Mouse (Mus musculus) testis, adult 2 months (tissue): ENCODE measurements around the gene BC025920.

Experiments used
- CTCF ChIP-seq: fragments of 200-500 bp; IDR thresholded peaks from 2 replicates; pipeline ENCODE4 v1.5.1; 2012; ENCODE audit warnings: low read depth, mild to moderate bottlenecking, inconsistent platforms, low read length, moderate library complexity; ENCODE audit not compliant: control insufficient read depth, insufficient read depth, insufficient replicate concordance
- POLR2A ChIP-seq: fragments of 200-500 bp; IDR thresholded peaks from 2 replicates; pipeline ENCODE4 v1.6.1; 2012; ENCODE audit warnings: low read depth, mild to moderate bottlenecking, inconsistent platforms, low read length, moderate library complexity; ENCODE audit not compliant: control insufficient read depth

DNA sequence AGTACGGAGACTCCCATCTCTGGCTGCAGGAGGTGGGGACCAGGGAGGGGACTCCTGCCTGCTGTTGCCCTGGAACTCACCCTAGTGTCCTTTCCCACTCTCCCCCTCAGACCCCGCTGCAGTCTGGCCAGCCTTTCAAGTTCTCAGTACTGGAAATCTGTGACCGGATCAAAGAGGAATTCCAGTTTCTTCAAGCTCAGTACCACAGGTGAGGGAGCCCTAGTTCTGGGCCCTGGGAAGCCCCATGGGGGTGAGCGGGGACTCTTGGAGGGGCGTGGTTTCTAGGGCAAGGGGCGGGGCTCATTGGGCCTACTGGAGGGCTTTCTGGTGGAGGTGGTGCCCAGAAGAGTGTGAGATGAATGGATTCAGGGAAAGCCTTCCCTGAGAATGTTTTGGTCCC lies 30.4 kb upstream of the BC025920 start:
- TF ChIP-seq POLR2A (no peak), CTCF (no peak)
